Mouse (Mus musculus) ES-E14 (cell line): ENCODE results near the gene Dpm2.

ENCODE experiments used
- CHD2 ChIP-seq: IDR thresholded peaks from 2 replicates; pipeline ENCODE4 v1.6.1; 2014; ENCODE audit warnings: mild to moderate bottlenecking, low read depth, low read length, inconsistent platforms
- ZNF384 ChIP-seq: IDR thresholded peaks from 2 replicates; pipeline ENCODE4 v1.6.1; 2012; ENCODE audit warnings: low read depth, low read length, inconsistent platforms

DNA sequence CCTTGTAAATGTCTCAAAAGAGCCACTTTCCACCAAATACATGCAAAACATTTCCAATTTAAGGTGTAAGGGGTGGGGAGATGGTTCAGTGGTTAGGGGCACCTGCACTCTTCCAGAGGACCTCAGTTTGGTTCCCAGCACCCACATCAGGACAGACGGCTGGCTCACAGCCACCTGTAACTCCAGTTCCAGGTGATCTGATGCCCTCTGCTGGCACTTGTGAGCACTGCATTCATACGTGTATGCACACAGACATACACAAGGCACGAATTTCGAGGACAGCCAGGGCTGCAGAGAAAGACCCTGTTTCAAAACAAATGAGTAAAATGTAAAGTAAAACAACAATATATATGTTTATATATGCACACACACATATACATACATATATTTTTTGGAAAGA lies 46.9 kb downstream of the Dpm2 start:
- no peak for TF ChIP-seq CHD2
- TF ChIP-seq ZNF384 = no peak
